Mouse (Mus musculus) intestine, embryonic 15.5 days (tissue): ENCODE measurements at regions not wholly inside any gene's neighbourhood (a gene's known extent, or its start where the extent isn't known, plus 50 kb on each side); places are given as distances from the start of the nearest gene placed in this dataset.
"Not testable (repeated sequence)": the region's sequence is repeated elsewhere in the genome, so short reads cannot be mapped to it uniquely, and the experiment has no call there.

Experiments used
- ATAC-seq: fragments of 200-750 bp; cut with Nextera tagmentation; 2 replicates; pipeline ENCODE4 v1.8.0; 2017; ENCODE audit warnings: moderate TSS enrichment, moderate library complexity
- H3K27ac ChIP-seq: fragments of 300-500 bp; sonication (generic); 2 replicates; pipeline ENCODE4 v1.5.1; 2015; ENCODE audit warnings: mild to moderate bottlenecking, inconsistent platforms
- H3K27me3 ChIP-seq: fragments of 300-500 bp; sonication (generic); replicated peaks from 2 replicates; pipeline ENCODE4 v1.6.1; 2015; ENCODE audit warnings: inconsistent platforms
- H3K36me3 ChIP-seq: fragments of 300-500 bp; sonication (generic); 2 replicates; pipeline ENCODE4 v1.6.1; 2015; ENCODE audit warnings: inconsistent platforms
- H3K4me1 ChIP-seq: fragments of 300-500 bp; sonication (generic); replicated peaks from 2 replicates; pipeline ENCODE4 v1.6.1; 2015; ENCODE audit warnings: inconsistent platforms
- H3K4me2 ChIP-seq: fragments of 300-500 bp; sonication (generic); replicated peaks from 2 replicates; pipeline ENCODE4 v1.6.1; 2015; ENCODE audit warnings: mild to moderate bottlenecking, inconsistent platforms
- H3K4me3 ChIP-seq: fragments of 300-500 bp; sonication (generic); replicated peaks from 2 replicates; pipeline ENCODE4 v1.5.1; 2015; ENCODE audit warnings: inconsistent platforms
- H3K9ac ChIP-seq: fragments of 300-500 bp; sonication (generic); 2 replicates; pipeline ENCODE4 v1.6.1; 2015; ENCODE audit warnings: inconsistent platforms
- H3K9me3 ChIP-seq: fragments of 300-500 bp; sonication (generic); 2 replicates; pipeline ENCODE4 v1.6.1; 2016; ENCODE audit warnings: inconsistent platforms
- WGBS: fragments of 180-500 bp; shearing (Covaris S2); methylation state at CpG from one replicate; pipeline ENCODE4 v1.1.7; 2015; 5-methylcytosine and 5-hydroxymethylcytosine counted together

GRCm38 (mm10) chr16:42586196-42586595 lies 245.7 kb upstream of the Gap43 start:
- no peaks in the 10 kb centered on the region for H3K27me3 ChIP-seq
- H3K9ac ChIP-seq: no peak overlapping the region
- H3K36me3 ChIP-seq: no peaks in the 10 kb centered on the region
- no peak overlapping the region for H3K4me3 ChIP-seq
- H3K27ac ChIP-seq: no peak overlapping the region
- H3K4me1 ChIP-seq: no peaks in the 10 kb centered on the region
- no peaks in the 10 kb centered on the region for H3K9me3 ChIP-seq
- no peak overlapping the region for H3K4me2 ChIP-seq
- no peak for ATAC-seq

DNA sequence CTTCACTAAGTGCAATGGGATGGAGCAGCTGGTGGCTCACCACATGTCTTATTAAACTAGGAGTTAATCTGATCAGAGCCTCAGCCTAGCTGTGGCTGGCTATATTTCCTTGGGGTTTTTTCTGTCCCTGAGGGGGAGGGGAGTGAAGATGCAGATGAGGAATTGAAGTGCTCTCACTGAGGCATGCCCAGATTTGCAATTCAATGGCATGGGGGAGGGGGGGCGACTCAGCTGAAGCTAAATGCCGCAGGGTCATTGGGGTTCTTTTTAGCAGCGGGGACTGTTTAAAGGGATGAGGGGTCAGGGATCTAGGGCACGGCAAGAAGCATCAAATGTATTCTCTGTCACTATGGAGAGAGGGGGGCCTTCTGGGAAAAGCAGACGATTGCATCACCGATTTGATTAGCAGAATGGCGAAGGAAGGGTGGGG lies 235.1 kb upstream of the Gap43 start:
- no peak overlapping the region for H3K27ac ChIP-seq
- H3K4me1 ChIP-seq: no peaks in the 10 kb centered on the region
- H3K27me3 ChIP-seq: no peaks in the 10 kb centered on the region
- no peaks in the 10 kb centered on the region for H3K9me3 ChIP-seq
- H3K4me3 ChIP-seq: no peak overlapping the region
- 9% methylated on average over 7 of the region's 7 CpGs for WGBS
- 0 out of 2 replicates have a peak, but pooled peaks have one; percentile 25 for ATAC-seq
- no peak overlapping the region for H3K4me2 ChIP-seq
- no peak overlapping the region for H3K9ac ChIP-seq
- no peaks in the 10 kb centered on the region for H3K36me3 ChIP-seq

DNA sequence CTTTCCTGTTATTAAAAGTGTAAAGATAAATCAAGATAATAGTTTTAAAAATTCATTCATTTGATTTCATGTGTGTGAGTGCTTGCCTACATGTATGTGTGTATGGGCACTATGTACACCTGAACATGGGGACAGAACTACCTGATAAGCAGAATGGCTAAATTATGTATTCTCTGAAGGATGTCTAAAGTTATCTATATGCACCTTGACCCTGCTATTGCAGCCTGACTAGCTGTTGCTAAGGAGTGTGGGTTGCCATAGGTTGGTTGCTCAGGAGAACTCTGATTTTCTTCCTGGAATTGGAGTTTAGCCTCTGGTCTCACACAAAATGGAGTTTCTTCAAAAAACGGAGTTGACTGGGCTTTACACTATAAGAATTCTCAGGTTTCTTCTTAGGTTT lies 234.5 kb upstream of the Gap43 start:
- H3K4me2 ChIP-seq: no peak overlapping the region
- no peaks in the 10 kb centered on the region for H3K4me1 ChIP-seq
- no peak overlapping the region for H3K9ac ChIP-seq
- ATAC-seq: 0 out of 2 replicates have a peak, but pooled peaks have one; percentile 45
- H3K36me3 ChIP-seq: no peaks in the 10 kb centered on the region
- no peak overlapping the region for H3K27ac ChIP-seq
- no peak overlapping the region for H3K4me3 ChIP-seq
- no peaks in the 10 kb centered on the region for H3K9me3 ChIP-seq
- WGBS: 33% methylated on average over 1 of the region's 1 CpGs
- H3K27me3 ChIP-seq: no peaks in the 10 kb centered on the region

- Histone ChIP-seq H3K4me2 (no peak overlapping the region), H3K27me3 (no peaks in the 10 kb centered on the region), H3K36me3 (no peaks in the 10 kb centered on the region), H3K9ac (no peak overlapping the region), H3K4me1 (no peaks in the 10 kb centered on the region), H3K4me3 (no peak overlapping the region), H3K9me3 (no peaks in the 10 kb centered on the region), H3K27ac (no peak overlapping the region)
- WGBS: 76% methylated on average over 6 of the region's 6 CpGs
- no peak for ATAC-seq
These were observed 230.0 kb upstream of the Gap43 start for GRCm38 (mm10) chr16:42570246-42570996.

DNA sequence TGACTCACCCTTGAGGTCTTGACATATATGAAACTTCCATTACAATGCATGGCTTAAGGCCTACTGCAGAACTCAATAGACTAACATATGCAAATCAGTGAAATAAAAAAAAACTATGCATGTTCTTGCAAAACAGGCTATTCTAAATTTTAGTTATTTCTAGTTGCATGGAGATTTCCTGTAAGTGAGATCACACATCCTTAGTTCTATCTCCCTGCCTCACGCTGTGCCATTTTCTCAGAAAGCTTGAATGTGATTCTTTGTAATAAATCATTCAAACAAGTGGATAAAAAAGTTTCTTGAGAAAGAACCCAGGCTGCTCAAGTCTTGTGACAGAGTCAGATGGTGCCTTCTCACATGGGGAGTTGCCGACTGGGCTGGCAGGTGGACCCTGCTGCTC lies 228.9 kb upstream of the Gap43 start:
- no peaks in the 10 kb centered on the region for H3K27me3 ChIP-seq
- no peak overlapping the region for H3K27ac ChIP-seq
- ATAC-seq: no peak
- no peak overlapping the region for H3K4me3 ChIP-seq
- H3K9me3 ChIP-seq: no peaks in the 10 kb centered on the region
- H3K4me1 ChIP-seq: no peaks in the 10 kb centered on the region
- H3K9ac ChIP-seq: no peak overlapping the region
- H3K4me2 ChIP-seq: no peak overlapping the region
- no peaks in the 10 kb centered on the region for H3K36me3 ChIP-seq
- 66% methylated on average over 2 of the region's 2 CpGs for WGBS

- no peaks in the 10 kb centered on the region for H3K9me3 ChIP-seq
- no peaks in the 10 kb centered on the region for H3K4me1 ChIP-seq
- no peak for ATAC-seq
- no peak overlapping the region for H3K27ac ChIP-seq
- no peak overlapping the region for H3K9ac ChIP-seq
- no peak overlapping the region for H3K4me3 ChIP-seq
- no peaks in the 10 kb centered on the region for H3K27me3 ChIP-seq
- 61% methylated on average over 1 of the region's 1 CpGs for WGBS
- H3K4me2 ChIP-seq: no peak overlapping the region
- no peaks in the 10 kb centered on the region for H3K36me3 ChIP-seq
These were observed 209.1 kb upstream of the Gap43 start for GRCm38 (mm10) chr16:42549591-42549990.

DNA sequence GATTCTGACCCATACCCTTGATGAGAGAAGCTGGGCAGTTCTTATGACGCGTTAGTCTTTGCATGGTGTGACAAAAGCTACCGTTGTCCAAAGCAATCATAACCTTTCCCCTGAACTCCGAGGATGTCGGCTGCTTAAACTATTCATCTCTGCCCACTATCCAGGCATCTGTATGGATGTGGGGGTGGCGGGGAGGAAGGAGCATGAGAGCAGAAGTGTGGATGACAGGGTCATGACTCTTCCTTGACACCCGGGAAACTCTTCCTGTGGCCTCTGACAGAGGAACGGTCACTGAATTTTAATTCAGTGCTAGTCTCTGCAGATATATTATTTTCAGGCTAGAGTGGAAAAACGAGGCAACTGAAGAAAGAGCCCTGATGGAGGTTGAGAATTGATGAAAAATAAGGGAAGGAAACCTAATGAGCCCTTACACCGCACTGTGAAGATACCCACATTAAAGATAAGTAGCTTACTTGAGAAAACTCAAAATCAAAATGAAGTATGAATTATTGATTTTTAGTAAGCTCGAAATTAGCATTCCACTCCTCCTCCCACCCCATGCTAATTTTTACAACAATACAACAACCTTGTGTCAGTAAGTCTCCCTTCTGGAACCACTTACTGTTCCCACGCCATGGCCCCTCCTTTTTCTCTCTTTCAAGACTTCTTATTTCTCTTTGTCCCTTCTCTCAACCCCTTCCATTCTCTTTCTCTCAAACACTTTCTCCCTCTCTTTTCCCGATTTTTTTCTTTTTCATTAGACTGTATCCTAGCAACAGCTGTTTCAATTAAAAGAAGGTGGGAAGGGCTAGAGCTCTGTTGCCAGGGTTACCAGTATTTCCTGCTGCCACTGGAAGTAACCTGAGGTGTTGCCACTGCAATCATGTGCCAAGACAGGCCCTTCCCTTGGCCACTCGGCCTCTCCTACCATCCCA lies 206.0 kb upstream of the Gap43 start:
- H3K9ac ChIP-seq: no peak overlapping the region
- no peak overlapping the region for H3K4me2 ChIP-seq
- H3K27me3 ChIP-seq: no peaks in the 10 kb centered on the region
- H3K9me3 ChIP-seq: no peaks in the 10 kb centered on the region
- no peaks in the 10 kb centered on the region for H3K36me3 ChIP-seq
- no peak for ATAC-seq
- H3K4me3 ChIP-seq: no peak overlapping the region
- WGBS: 73% methylated on average over 14 of the region's 14 CpGs
- no peaks in the 10 kb centered on the region for H3K4me1 ChIP-seq
- H3K27ac ChIP-seq: no peak overlapping the region

DNA sequence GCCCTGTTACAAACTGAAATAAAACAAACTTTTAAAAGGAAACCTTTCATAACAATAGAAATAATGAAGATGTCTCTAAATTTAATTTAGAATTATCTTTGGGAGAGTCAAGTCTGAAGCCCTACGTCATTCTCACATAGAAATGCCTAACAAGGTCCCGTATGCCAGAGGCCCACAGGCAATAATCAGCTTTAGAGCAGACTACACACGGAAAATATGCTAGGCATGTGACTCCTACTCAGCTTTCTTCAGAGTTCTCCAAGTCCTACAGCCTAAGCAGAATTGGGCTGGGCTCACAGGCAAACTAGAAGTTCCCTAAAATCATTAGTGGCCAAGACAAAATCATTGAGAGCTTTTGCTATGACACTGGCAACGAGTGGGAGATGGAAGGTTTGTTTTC lies 176.9 kb upstream of the Gap43 start:
- H3K27me3 ChIP-seq: no peaks in the 10 kb centered on the region
- no peaks in the 10 kb centered on the region for H3K4me1 ChIP-seq
- WGBS: 63% methylated on average over 4 of the region's 4 CpGs
- no peak overlapping the region for H3K4me2 ChIP-seq
- no peak overlapping the region for H3K27ac ChIP-seq
- H3K4me3 ChIP-seq: no peak overlapping the region
- ATAC-seq: no peak
- H3K9ac ChIP-seq: no peak overlapping the region
- H3K36me3 ChIP-seq: no peaks in the 10 kb centered on the region
- no peaks in the 10 kb centered on the region for H3K9me3 ChIP-seq

GRCm38 (mm10) chr16:42515929-42516328 lies 175.5 kb upstream of the Gap43 start:
- Histone ChIP-seq H3K27ac (no peak overlapping the region), H3K4me1 (no peaks in the 10 kb centered on the region)
- no peak for ATAC-seq

GRCm38 (mm10) chr16:42505107-42505506 lies 164.7 kb upstream of the Gap43 start:
- ATAC-seq: no peak
- no peak overlapping the region for H3K4me2 ChIP-seq

More at GRCm38 (mm10) chr16:42515929-42516328, 175.5 kb upstream of the Gap43 start:
- no peaks in the 10 kb centered on the region for H3K36me3 ChIP-seq
- H3K9ac ChIP-seq: no peak overlapping the region
- H3K4me3 ChIP-seq: no peak overlapping the region
- no peaks in the 10 kb centered on the region for H3K27me3 ChIP-seq
- no peak overlapping the region for H3K4me2 ChIP-seq
- no peaks in the 10 kb centered on the region for H3K9me3 ChIP-seq
- WGBS: 76% methylated on average over 3 of the region's 3 CpGs

DNA sequence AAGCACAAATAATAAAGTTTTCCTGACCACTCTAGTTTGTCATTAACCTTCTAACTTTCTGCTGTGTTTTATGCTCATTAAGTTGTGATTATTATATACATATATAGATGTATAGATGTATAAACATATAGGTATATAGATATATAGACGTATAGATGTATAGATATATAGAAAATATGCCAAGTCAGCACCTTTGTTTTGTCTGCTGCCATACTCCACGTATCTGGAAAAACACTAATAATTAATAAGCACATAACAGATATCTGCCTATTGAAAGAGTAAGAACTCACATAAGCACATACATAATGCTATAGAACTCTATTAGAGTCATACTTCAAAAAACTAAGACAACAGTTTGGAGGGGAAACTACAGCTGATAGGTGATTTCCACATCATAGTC lies 161.3 kb upstream of the Gap43 start:
- no peaks in the 10 kb centered on the region for H3K4me1 ChIP-seq
- WGBS: 84% methylated on average over 2 of the region's 2 CpGs
- no peak overlapping the region for H3K27ac ChIP-seq
- H3K9me3 ChIP-seq: no peaks in the 10 kb centered on the region
- no peak overlapping the region for H3K4me3 ChIP-seq
- no peak overlapping the region for H3K9ac ChIP-seq
- no peak for ATAC-seq
- H3K27me3 ChIP-seq: no peaks in the 10 kb centered on the region
- no peak overlapping the region for H3K4me2 ChIP-seq
- H3K36me3 ChIP-seq: no peaks in the 10 kb centered on the region

More at GRCm38 (mm10) chr16:42505107-42505506, 164.7 kb upstream of the Gap43 start:
- Histone ChIP-seq H3K9me3 (no peaks in the 10 kb centered on the region), H3K9ac (no peak overlapping the region), H3K27me3 (no peaks in the 10 kb centered on the region), H3K4me1 (no peaks in the 10 kb centered on the region), H3K4me3 (no peak overlapping the region), H3K36me3 (no peaks in the 10 kb centered on the region), H3K27ac (no peak overlapping the region)
- WGBS: 39% methylated on average over 9 of the region's 9 CpGs

GRCm38 (mm10) chr16:42501109-42501508 lies 160.7 kb upstream of the Gap43 start:
- H3K9ac ChIP-seq, H3K27ac ChIP-seq, H3K9me3 ChIP-seq, H3K4me2 ChIP-seq, ATAC-seq, H3K36me3 ChIP-seq, H3K4me3 ChIP-seq, H3K4me1 ChIP-seq, H3K27me3 ChIP-seq: not testable (repeated sequence)
- WGBS: 40% methylated on average over 3 of the region's 3 CpGs
